Mouse (Mus musculus): Measurements from ENCODE around the gene Dhps.
"Not testable (repeated sequence)": the region's sequence is repeated elsewhere in the genome, so short reads cannot be mapped to it uniquely, and the experiment has no call there.

Dhps gene

DNA sequence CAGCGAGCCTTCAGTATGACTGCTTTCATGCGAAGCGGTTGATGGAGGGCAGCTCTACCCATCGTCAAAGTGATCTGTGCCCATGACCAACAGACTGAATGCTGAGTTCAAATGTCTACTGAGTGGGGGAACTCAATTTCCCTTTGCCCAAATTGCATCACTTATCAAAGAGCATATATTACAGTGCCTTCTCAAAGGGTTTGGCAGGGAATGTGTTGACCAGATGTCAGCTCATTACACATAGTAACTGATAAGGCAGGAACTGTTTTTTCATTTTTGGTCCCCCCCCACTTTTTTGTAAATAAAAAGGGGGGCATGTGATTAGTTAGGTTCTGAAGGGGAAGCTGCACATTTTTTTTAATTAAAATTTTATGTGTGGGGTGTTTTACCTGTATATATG is 9.0 kb upstream of the Dhps start:
- DNase-seq, result no peak

DNA sequence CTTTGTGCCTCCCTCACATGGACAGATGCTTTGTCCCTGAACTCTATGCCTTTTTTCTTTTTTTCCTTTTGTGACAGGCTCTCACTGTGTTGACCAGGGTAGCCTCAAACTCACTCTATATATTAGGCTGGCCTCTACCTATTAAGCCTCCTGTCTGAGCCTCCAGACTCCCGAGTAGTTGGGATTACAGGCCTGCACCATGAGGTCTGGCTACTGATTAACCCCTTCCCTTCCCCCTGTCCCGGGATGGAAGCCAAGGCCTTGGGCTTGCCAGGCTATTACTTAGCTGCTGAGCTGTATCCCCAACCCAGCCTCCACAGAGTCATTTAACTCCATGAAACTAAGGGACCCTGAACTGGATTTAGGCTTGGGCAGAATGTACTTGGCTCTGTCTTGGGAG is 6.3 kb upstream of the Dhps start:
- no peak for DNase-seq

- no peak for DNase-seq
Measured at GRCm38 (mm10) chr8:85067155-85067554, 4.4 kb upstream of the Dhps start.

GRCm38 (mm10) chr8:85067982-85068381 is 3.6 kb upstream of the Dhps start, which contains the start of gene Gm5741:
Gene Gm5741 (minus strand): TSS chr8:85067982.
- no peak for DNase-seq

DNA sequence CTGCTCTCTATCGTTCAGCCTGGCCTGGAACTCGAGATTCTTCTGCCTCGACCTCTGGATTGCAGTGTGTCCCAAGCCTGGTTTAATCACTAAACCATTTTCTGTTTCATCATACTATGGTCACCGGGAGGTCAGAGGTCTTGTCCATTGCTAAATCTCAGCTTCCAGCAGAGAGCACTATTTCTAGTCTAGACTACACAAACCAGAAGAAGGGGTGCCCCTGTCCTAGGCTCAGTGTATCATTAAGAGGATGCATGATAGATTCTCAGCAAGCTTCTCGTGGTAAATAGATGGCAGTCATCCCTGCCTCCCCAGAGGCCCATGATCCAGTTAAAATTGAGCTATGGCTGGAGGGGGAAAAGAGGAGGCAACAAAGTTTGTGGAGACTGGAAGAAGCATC is 516 bp upstream of the Dhps start:
- DNase-seq, result no peak

- no peak for DNase-seq
Measured at GRCm38 (mm10) chr8:85072364-85072929, 890 bp downstream of the Dhps start.

DNA sequence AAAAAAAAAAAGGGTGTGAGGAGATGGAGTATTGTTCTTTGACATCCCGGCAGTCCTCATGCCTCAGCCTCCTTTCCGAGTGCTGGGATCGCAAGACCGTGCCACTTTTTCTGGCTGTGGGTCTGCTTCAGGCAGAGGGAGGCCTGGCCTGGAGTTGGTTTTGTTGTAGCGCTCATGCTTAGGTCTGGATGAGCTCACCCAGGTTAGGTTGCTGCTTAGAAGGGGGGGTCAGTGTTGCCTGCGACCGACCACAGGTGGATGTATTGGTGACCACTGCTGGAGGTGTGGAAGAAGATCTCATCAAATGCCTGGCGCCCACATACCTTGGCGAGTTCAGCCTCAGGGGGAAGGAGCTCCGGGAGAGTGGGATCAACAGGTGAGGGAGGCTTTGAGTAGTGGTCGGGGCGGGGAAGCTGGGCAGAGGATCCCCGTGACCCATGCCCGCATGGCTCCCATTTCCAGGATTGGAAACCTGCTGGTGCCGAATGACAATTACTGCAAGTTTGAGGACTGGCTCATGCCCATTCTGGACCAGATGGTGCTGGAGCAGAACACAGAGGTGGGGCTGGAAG is 1.6 kb downstream of the Dhps start:
- DNase-seq, result no peak

GRCm38 (mm10) chr8:85074167-85074566 is 2.6 kb downstream of the Dhps start:
- no peak for DNase-seq

DNA sequence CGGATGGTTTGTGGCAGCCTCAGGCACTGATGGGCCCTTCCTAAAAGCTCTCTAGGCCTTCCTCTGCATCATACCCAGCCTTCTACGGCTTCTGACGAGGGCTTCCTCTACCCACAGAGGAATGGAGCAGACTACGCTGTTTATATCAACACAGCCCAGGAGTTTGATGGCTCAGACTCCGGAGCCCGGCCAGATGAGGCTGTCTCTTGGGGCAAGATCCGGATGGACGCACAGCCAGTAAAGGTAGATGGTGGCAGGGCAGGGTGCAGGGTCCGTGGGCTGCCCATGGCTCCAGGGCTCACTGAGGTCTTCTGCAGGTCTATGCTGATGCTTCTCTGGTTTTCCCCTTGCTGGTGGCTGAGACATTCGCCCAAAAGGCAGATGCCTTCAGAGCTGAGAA is 3.1 kb downstream of the Dhps start:
- no peak for DNase-seq

GRCm38 (mm10) chr8:85076001-85076400 is 4.4 kb downstream of the Dhps start:
- DNase-seq, result peak; percentile 52

- DNase-seq, result peak; percentile 78
Measured at GRCm38 (mm10) chr8:85076993-85077392, 5.4 kb downstream of the Dhps start.

DNA sequence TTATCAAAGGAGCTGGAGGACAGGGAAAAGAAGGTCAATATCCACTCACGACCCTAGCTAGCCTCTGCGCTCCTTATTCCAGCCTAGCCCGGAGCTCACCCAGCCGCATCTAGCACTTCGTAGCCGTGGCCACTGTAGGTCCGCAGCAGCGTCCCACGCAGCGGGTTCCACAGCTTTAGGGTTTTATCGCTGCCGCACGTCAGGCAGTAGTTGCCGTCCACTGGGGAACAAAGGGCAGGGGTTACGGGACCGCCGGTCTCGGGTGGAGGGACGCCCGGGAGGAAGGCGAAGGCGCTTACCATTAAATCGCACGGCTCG is 8.6 kb downstream of the Dhps start:
- DNase-seq, result no peak

GRCm38 (mm10) chr8:85080532-85081215 is 9.1 kb downstream of the Dhps start, which contains the start of gene Wdr83os:
Gene Wdr83os (plus strand): TSS chr8:85080740.
- peak; percentile 57 for DNase-seq

GRCm38 (mm10) chr8:85081216-85081555 is 9.6 kb downstream of the Dhps start, which contains the start of gene Wdr83:
Gene Wdr83 (minus strand): TSS chr8:85081306.
- DNase-seq, result no peak

DNA sequence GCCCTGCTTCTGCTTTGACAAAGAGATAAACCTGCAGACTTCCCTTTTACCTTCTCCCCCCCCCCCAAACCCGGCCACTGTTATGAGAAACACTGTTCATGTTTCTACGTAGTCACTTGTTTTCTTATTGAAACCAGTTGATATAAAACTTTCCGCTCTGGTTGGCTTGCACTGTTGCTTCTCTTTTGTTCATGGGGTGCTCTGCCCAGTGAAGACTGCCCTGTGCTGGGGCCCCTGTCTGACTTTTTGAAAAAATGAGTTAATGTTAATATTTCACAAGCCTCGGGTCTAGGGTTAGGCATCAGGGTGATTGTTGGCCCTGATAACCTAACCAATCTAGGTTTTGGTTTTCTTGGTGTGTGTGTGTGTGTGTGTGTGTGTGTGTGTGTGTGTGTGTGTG is 10.6 kb downstream of the Dhps start:
- DNase-seq, result not testable (repeated sequence)

DNA sequence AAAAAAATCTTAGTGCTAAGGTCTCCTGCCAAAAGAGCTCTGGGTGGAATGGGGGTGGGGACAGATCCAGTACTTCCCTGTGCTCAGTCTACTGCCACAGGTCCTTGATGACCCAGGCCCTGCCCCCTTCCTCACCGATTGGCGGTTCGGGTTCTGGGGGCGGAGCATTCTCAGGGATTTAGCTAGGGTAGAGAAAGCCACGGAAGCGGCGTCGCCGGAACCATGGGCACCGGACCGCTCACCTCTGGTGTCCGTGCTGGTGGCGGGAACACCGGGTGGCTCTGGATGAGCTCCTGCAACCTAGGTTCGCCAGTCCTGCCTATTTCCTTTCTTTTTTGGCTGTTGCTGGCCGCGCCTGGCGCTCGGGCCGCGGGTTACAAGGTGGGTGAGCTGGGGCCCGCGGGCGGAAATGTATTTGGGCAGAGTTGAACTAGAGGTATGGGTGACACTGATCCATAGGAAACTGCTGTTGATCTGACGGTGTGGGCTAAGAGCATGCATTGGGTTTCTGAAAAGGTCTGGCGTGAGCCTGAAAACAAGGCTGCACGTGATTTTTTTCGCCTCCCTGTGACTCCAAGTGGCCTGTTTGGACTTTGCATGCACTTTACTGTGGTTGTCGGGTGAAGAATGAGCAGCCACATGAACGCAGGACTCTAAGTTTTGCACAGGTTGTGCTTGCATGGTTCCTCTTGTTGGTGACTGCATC is 11.7 kb downstream of the Dhps start, which contains the start of gene Man2b1:
Man2b1 (plus strand) TSS at position 163 of the 706 bp plus-strand sequence.
- DNase-seq, result peak; percentile 87

- DNase-seq, result no peak
Measured at GRCm38 (mm10) chr8:85084633-85085032, 13.1 kb downstream of the Dhps start.

DNA sequence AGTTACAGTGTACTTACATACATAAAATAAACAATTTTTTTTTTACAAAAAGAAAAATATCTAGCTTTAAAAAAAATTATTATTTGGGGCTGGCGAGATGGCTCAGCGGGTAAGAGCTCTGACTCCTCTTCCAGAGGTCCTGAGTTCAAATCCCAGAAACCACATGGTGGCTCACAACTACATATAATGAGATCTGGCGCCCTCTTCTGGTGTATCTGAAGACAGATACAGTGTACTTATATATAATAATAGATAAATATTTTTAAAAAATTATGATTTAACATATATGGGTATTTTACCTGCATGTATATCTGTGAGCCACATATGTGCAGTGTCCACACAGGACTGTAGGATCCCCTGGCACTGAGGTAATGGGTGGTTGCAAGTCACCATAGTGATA is 14.7 kb downstream of the Dhps start:
- DNase-seq, result no peak

DNA sequence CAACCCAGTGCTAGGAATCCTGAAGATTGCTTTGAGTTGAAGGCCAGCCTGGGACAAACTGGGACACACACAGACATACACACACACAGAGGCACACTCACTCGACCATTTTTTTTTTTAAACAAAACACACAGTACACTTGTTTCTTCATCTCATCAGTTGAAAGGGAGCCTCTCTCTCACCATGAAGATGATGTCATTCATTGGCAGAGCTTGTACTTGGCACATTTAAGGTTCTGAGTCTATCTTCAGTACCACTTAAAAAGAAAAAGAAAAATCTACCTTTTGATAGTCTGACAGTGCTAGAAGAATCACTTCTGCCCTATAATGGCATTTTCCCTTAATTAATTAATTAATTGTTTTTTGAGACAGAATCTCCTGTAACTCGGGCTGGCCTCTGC is 17.2 kb downstream of the Dhps start:
- no peak for DNase-seq

DNA sequence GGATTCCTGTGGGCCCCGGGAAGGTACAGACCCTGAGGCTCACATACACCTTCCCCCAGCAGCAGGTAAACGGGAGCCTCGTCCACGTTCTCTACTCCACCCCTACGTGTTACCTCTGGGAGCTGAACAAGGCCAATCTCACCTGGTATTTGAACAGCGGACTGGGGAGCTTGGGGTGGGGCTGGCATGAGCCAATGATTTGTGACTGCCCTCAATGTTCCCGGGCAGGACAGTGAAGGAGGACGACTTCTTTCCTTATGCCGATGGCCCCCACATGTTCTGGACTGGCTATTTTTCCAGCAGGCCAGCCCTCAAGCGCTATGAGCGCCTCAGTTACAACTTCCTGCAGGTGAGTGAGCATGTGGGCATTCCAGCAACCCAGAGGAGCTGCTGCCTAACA is 19.3 kb downstream of the Dhps start:
- DNase-seq, result no peak

DNA sequence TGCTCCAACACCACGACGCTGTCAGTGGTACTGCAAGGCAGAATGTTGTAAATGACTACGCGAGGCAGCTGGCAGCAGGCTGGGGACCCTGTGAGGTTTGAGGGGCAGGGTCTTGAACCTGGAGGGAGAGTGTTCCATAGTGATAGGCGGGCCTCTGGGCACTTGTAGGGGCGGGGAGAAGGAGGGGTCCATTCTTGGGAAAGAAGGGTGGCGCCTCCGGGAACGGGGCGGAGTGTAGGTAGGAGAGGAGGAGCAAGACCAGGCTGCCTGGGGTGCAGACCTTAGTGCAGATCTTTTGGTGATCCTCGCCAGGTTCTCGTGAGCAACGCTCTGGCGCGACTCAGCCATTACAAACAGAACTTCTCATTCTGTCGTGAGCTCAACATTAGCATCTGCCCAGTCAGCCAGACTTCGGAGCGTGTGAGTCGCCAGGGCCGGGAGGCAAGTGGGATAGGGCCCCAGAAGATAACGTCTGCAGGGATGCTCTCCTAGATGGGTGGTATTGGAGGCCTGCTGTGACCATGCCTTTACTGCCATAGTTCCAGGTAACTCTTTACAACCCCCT is 20.1 kb downstream of the Dhps start:
- DNase-seq, result no peak

GRCm38 (mm10) chr8:85095051-85095450 is 23.5 kb downstream of the Dhps start:
- DNase-seq, result no peak

- no peak for DNase-seq
Measured at GRCm38 (mm10) chr8:85095566-85095965, 24.0 kb downstream of the Dhps start.

DNA sequence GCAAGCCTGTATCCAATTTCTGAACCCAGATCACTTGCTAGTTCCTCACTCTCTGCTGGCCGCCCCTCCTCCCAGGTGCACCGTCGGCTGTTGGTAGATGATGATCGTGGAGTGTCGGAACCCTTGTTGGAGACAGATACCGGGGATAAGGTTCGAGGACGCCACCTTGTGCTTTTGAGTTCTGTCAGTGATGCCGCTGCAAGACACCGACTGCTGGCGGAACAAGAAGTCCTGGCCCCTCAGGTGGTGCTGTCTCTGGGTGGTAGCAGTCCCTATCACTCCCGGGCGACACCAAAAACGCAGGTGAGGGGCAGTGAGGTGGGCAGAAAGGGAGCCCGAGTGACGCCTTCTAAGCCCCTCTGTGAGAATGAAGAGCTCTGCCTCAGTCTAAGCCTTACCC is 24.6 kb downstream of the Dhps start:
- no peak for DNase-seq

Data from right cerebral cortex, postnatal 14 days (tissue).